Mouse (Mus musculus) adrenal gland, postnatal 14 days (tissue): ENCODE measurements around the gene Rsph9. TPM values are rescaled to one million over a fixed set of nuclear protein-coding genes. Genes with fewer than 3 reads are reported as not detected.

Experiments used
- DNase-seq: peaks from one replicate; pipeline ENCODE4 v3.0.0; 2021; ENCODE audit warnings: mixed read lengths
- total RNA-seq: library from RNA; stranded (reverse); gene quantifications from 2 replicates; pipeline ENCODE4 v1.2.3, GENCODE M21; 2021

The Rsph9 gene
- total RNA-seq, 1 experiment from 2014 or later, result 4.9 TPM

DNA sequence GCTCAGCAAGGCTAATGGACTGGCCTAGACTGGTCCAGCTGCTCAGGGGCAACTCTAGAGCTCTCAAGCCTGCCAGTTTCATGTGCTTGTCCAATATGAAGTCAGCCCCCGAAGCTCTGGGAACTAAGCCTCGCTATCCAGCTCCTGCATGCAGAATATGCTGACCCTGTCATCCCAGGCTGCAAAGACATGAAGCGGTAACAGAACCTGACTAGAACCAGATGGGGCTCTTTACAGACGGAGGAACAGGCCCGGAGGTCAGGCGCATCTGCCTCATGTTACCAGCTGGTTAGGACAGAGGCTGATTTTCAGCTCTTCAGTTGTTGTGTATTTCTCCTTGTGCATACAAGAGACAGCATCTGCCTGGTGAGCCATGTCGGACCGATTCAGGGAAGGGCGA lies 42.1 kb downstream of the Rsph9 start:
- DNase-seq, result no peak

DNA sequence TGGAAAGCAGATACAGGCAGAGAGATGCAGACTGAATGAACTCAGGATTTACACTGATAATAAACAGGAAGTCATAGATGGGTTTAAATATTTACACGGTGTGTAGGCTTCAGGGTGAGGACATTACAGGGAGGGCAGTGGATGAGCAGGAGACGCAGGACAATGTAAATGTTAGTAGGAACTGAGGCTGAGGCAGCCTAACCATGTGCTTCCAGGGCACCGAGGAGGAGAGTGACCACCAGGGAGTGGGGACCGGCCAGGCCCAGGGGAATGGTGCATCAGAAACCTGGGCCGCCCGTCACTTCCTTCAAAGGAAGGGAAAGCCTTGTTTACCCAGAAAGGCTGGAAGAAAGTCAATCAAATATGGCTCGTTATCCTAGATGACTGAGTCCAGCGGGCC lies 45.5 kb downstream of the Rsph9 start:
- DNase-seq, result no peak

DNA sequence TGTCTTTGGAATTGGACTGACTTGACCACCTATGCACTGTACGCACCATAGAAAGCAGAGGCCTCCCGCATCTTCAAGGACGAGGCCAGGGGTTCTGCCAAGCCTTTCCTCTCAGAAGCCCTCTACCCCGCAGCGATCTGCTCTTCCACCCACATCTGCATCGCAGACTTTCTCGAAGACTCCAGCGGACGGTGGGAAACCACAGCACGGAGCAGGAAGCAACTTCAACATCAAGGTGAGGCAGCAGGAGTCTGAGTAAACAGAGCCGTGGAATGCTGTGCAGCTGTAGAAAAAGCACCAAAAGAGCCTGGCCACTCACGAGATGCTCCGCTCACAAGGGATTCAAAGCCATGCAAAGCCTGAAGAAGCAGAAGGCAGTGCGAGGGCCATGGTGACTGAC lies 52.1 kb downstream of the Rsph9 start:
- no peak for DNase-seq

DNA sequence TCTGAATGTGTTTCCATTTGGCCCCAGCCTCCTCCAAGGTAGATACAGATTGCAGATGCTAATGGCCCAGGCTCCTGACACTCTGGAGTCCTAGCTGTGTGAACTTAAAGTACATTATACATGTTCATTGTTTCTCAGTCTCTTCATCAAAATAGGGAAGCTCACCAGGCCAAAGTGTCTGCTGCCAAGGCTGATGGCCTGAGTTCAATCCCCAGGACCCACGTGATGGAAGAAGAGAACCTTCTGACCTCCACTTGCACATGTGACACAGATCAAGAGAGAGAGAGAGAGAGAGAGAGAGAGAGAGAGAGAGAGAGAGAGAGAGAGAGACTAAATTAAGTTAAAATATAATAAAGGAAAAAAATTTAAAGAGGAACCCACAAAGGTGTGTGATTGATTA lies 52.7 kb downstream of the Rsph9 start:
- no peak for DNase-seq

DNA sequence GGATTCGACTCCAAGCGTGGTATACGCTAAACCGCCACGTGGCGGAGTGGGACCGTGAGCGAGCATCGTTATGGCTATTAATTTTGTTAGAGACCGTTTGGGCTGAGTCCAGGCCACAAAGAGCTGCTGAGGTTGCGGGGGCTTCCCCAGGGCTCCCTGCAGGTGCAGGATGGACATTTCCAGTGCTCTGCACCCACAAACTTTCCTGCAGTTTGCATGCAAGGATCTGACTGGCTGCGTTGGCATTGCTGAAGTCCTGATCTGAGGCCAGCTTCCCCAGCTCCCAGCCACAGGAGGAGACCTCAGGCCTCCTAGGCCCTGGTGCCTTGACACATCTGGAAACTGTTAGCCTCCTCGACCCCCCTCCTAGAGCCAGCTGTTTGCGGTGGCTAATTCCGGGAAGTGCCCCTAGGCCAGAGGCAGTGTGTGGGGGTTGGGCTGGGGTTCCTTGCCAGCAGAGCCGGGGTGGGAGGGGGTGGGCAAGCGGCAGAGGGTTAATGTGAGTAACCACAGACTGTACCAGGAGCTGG lies 57.6 kb downstream of the Rsph9 start:
- DNase-seq, result no peak

DNA sequence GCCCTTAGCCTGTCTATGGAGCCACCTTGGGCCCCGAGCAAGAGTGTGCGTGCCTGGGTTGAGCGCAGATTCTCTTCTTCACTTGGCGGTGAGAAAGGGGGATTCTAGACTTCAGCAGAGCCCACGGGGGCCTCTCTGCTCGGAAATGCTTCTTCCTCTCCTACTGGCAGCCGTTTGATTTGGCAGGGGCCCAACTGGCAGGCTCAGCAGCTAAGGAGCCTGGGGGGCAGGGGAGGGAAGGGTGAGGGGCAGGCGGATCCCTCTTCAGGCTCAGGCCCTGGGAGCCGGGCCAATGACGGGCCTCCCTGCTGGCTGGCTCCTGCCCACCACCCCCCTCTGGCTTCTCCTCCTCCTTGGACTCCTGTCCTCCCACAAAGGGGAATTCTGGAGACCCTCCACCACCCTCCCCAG lies 59.9 kb downstream of the Rsph9 start:
- peak; percentile 90 for DNase-seq

DNA sequence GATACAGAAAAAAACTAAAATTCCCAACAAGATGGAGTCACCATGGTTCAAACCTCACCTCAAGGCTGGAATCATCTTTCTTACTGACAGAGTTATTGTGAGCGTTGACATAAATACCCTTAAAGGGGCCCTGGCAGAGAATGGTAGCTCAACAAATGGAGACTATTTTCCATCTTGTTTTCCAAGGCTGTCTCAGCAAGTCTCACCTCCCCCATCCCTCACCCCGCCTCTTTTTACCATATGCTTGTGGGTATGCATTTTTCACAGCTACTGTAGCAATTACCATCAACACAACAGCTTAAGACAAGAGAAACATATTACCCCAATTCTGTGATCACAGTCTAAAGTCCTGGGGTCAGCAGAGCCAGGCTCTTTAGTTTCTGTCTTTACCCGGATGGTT lies 60.6 kb downstream of the Rsph9 start:
- DNase-seq, result no peak

DNA sequence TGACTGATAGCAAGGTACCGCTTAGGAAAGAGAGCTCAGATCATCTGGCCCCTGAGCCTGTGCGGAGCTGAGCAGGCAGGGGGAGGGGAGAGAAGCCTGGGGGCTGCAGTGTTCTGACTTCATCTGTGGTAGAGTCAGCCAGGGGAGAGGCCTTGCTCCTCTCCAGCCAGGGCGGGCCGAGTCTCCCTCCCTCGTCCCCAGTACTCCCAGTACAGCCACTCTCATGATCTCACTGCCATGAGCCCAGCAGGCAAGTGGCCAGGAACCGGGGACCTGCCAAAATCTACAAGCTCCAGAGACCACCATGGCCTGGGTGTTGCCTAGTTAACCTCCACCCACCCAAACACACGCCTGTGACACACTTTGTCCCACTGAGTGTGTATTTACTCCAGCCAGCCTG lies 62.4 kb downstream of the Rsph9 start:
- peak; percentile 35 for DNase-seq

DNA sequence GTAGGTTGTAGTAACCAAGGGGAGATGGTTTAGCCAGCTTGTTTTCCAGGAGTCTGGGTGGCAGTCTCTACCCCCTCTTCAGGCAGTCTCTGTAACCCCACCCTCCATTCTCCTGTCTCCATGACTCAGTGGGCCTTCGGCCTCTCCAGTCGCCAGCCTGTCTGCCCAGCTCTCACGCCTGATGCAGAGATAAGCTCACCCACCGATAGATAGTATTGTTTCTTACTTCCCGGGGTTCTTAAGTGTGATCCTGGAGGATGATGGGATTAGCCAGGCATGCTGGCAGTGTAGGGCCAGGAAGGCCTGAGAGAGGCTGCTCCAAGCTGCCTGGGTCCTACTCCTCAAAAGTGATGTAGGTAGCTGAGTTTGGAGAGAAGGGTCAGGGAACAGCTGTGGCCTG lies 63.0 kb downstream of the Rsph9 start:
- DNase-seq, result no peak

DNA sequence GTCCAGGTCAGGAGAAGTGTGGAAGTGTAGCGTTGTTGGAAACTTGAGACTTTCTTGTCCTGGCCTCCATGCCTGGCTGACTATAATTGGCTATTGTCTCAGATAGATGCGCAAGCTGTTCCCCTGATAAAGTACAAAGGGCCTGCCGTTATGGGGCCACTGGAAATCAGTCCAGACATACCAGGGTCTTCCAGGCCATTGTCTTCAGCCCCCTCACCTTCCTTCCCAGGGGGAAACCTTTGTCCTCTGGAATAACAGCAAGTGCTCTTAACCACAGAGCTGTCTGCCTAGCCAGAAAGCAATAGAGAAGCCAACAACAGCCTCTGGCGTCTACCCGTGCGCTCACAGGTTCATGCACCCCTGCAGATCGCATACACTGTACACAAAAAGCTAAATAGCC lies 63.6 kb downstream of the Rsph9 start:
- no peak for DNase-seq

DNA sequence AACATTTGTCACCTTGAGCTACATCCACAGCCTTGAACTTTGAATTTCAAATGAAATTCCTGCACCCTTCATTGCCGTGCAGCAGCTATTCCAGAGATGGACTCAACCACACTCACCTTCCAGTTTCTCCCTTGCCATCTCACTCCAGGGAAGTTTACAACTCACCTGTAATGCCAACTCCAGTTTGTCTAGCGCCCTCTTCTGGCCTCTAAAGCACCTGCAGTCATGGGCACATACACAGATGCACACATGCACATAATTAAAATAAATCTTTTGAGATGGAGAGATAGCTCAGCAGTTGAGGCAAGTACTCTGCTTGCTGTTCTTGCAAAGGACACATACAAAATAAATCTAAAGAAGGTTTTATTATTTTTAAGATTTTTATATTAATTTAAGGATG lies 65.0 kb downstream of the Rsph9 start:
- no peak for DNase-seq

DNA sequence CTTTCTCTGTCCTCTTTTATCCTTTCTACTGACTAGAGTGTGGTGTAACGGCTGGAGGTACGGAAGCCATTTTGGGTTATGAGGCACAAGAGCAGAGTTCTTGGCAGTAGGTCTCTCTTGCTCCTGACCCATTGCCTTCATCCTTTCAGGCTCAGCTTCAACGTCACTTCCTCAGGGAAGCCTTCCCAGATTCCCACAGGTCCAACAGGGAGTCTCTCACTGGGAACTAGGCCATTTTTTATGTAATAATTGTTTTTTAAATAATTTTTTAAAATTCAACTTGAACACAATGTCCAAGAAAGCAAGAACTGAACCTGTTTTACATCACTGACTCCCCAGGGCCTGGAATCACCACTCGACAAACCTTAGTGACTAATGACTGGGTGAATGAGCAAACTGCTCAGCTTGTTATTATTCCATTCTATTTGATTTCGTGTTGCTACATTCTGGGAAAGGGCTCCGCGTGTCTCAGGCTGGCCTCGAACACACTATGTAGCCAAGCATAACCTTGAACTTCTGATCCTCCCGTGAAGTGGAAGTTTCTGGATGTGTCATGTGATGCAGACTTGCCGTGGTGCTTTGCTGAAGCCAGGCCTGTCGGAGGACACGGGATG lies 66.0 kb downstream of the Rsph9 start:
- peak; percentile 28 for DNase-seq

DNA sequence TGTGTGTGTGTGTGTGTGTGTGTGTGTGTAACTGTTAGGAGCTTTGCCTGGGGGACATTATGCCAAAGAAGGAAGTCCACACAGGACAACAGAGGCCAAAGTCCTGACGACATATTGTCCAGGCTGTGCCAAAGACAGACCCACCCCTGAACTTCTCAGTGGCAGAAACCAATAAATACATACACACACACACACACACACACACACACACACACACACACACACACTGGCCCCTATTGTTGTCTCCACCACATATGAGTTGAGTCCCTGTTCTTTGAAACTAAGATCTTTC lies 67.8 kb downstream of the Rsph9 start:
- no peak for DNase-seq

DNA sequence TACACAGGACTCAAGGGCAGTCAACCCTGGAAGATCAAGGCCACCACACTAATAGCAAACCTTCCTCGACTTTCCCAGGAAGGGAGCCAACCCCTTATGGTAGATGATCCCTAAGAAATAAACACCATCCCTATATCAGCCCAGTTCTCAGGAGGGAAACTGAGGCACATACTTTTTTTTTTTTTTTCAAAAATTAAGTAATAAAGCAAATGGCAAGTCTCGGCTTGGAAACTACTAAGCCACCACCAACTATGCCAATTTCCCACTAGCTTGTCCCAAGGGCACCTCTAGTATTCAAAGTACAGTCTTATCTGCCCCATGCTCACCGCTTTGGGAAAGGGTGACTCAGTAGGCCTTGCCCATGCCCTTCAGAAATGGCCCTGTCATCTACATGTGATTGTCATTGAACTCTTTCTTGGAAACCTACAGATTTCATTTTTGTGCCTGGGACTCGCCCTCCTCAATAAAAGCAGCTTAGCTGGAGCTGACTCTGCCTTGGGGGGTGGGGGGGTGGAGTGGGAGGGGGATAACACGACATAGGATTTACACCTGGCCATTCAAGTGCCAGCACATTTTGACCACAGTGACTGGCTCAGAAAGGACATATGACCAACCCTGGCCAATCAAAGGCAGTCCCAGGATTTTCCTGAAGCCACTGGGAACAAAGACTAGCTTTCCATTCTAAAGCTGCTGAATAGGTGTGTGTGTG lies 68.3 kb downstream of the Rsph9 start:
- peak; percentile 63 for DNase-seq

DNA sequence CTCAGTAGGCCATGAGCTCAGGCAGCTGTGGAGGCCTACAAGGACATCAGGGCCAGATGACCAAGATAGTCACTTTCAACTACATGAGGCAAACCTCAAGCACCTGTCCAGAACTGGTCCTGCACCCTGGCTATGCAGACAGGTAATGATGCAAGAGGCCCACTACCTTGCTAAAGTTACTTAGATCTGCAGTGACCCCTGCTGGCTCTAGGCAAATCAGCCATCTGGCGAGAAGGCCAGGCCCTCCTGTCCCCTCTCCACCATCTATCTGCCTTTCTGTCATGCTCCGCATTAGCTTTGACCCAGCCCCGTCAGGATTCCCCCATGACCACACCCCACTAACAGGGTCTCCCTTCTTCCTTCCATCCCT lies 68.9 kb downstream of the Rsph9 start:
- DNase-seq, result peak; percentile 65

DNA sequence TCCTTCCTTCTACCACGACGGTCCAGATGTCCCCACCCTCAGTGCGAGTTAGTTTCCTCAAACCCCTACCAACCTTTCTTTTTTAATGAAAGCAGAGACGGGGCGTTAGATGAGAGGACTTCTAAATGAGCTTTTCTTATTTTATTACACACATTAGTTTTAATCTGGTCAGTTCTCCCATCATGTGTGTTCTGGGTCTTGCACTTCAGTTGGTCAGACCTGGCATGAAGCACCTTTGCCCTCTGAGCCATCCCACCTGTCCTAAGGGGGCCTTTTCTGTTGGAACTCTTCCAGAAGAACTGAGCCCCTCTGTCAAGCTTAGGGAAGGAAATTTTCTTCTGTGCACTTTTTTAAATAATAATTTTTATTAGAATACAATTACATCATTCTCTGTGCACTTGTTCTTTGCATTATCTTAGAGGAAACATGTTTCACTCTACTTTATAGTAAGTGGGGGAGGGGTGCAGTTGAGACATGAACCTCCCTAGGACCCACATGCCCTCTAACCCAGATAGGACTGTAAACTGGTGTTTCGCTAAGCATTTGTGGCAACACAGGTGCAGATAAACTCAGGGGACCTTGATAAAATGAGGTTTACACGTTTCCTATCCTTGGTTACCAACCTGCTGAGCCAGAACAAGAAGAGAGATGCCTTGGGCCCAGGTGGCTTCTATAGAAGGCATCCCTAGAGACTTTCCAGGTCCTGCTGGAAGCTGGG lies 69.5 kb downstream of the Rsph9 start:
- no peak for DNase-seq

DNA sequence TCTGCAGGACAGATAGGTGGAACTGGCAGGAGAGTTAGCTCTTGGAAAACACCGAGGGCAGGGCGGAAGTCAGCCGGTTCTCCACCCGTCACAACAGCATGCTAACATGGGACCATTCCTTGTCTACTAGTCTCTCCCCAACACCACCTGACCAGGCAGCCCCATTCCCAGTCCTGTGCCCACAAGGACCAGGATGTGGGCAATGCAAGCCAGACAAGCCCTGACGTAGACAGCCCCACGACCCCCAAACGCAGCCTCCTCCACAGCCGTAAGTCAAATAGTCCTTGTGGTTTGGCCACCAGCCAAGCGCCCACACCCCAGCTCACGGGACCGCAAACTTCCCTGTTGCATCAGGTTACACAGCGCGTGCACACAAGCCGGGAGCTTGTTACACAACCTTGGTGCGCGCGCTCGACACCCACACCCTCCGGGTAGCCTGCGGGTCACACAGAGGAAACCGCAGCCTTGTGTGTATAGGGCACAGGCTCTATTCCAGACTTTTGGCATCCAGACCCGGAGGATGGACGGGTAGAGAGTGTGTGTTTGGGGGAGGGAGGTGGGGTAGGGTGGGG lies 70.2 kb downstream of the Rsph9 start:
- DNase-seq, result peak; percentile 90

Other genes starting within 250 kb of the Rsph9 start
- gene Vegfa, start 111.8 kb downstream of the Rsph9 start, total RNA-seq, result 422 and 438 TPM in 2 replicates
- 107 and 111 TPM in 2 replicates for gene Mrps18a, start 33.2 kb downstream of the Rsph9 start, total RNA-seq
- 10.8 and 13.9 TPM in 2 replicates for gene Mad2l1bp, start 9.3 kb upstream of the Rsph9 start, total RNA-seq
- 74.2 and 90.1 TPM in 2 replicates for gene Gtpbp2, start 16.8 kb upstream of the Rsph9 start, total RNA-seq
- 37.3 and 38.5 TPM in 2 replicates for gene Polh, start 58.4 kb upstream of the Rsph9 start, total RNA-seq
- 61.0 and 67.9 TPM in 2 replicates for gene Xpo5, start 58.6 kb upstream of the Rsph9 start, total RNA-seq
- 73.9 and 74.6 TPM in 2 replicates for gene Polr1c, start 103.8 kb upstream of the Rsph9 start, total RNA-seq
- gene Yipf3, start 103.9 kb upstream of the Rsph9 start, total RNA-seq, result 135 and 137 TPM in 2 replicates
- gene Lrrc73, start 109.3 kb upstream of the Rsph9 start, total RNA-seq, result 3.7 and 4.8 TPM in 2 replicates
- gene Tjap1, start 138.8 kb upstream of the Rsph9 start, total RNA-seq, result 44.1 and 44.2 TPM in 2 replicates
- gene Dlk2, start 153.2 kb upstream of the Rsph9 start, total RNA-seq, result 0.41 and 0.44 TPM in 2 replicates
- 10.1 and 11.5 TPM in 2 replicates for gene Abcc10, start 184.1 kb upstream of the Rsph9 start, total RNA-seq
- 28.7 and 37.0 TPM in 2 replicates for gene Zfp318, start 239.5 kb upstream of the Rsph9 start, total RNA-seq